Comparison of ENCODE assay signal across 8 mouse cellular contexts in genomic region chr17:51832900-51833577, GRCm38 (mm10). TPM values are rescaled to one million over a fixed set of nuclear protein-coding genes. Genes with fewer than 3 reads are reported as not detected.
DNase-seq lines count a peak whose midpoint lies in the region; TF ChIP-seq lines count a peak whose summit lies in the region.

Gene Satb1 (minus strand): TSS chr17:51833290.

- TF ChIP-seq EP300 in ES-Bruce4 (IDR thresholded peaks at IDR 0.05; ENCODE audit: insufficient read depth, low read depth, low read length) = no peak

- H3K36me3 ChIP-seq in ES-Bruce4 (ENCODE audit: control insufficient read depth, insufficient read depth, low read length, poor library complexity, severe bottlenecking) = no peaks in the 10 kb centered on the region

- TF ChIP-seq CTCF in ES-Bruce4 (IDR thresholded peaks at IDR 0.05; ENCODE audit: low read depth, low read length) = no peak

- peaks cover 2% of the 10 kb centered on the region for H3K4me1 ChIP-seq in ES-Bruce4 (ENCODE audit: control insufficient read depth, insufficient read depth, low read length)

- DNase-seq in cerebellum, adult 11 months = peak; percentile 23
- DNase-seq in forelimb bud, embryonic 11.5 days (ENCODE audit: low read depth, low spot score) = peak; percentile 35
- peak; percentile 58 to 63 for DNase-seq in heart, postnatal 36 days
- DNase-seq in layer of hippocampus, postnatal 14 days (ENCODE audit: low spot score in 2 of 2) = peak; percentile 18 to 29
- DNase-seq in lung, postnatal 10 days = peak; percentile 67
- peak; percentile 13 for DNase-seq in ovary, adult 18-20 months (ENCODE audit: low spot score)
- peak; percentile 95 for DNase-seq in thymus, postnatal 25 days

- TF ChIP-seq POLR2A in ES-Bruce4 (IDR thresholded peaks at IDR 0.05; ENCODE audit: insufficient read depth, low read length) = no peak

- peak within 1 kb of the TSS; percentile 63 for H3K4me3 ChIP-seq in ES-Bruce4 (ENCODE audit: low read depth, low read length)

- H3K27ac ChIP-seq in ES-Bruce4 (ENCODE audit: insufficient read depth, low read length) = no peak within 1 kb of the TSS

- H3K27me3 ChIP-seq in ES-Bruce4 (ENCODE audit: control insufficient read depth, insufficient read depth, low read length, poor library complexity, severe bottlenecking) = no peaks in the 10 kb centered on the region; the same call in none of the 2 replicates

- no peaks in the 10 kb centered on the region for H3K9me3 ChIP-seq in ES-Bruce4 (replicated peaks; ENCODE audit: control insufficient read depth, insufficient read depth, low read length, poor library complexity, severe bottlenecking)

- H3K9ac ChIP-seq in ES-Bruce4 (ENCODE audit: low read depth, poor library complexity, severe bottlenecking) = peak within 1 kb of the TSS; percentile 80

- intact Hi-C loops in heart, postnatal 36 days (cut with DNase I) = no loop called here

RNA-seq across cellular contexts. Expression of gene Satb1, which starts in this region (rescaled TPM):
- 13.4 and 13.8 TPM in 2 replicates for polyA plus RNA-seq in ES-Bruce4 (2011; ENCODE audit: insufficient read depth, insufficient read length, low read depth, missing spikeins)
- total RNA-seq in heart, postnatal 36 days (2021) = 10 to 100 TPM; 24.5 to 30.1 TPM
- 10 to 100 TPM; 67.4 to 69.6 TPM for total RNA-seq in layer of hippocampus, postnatal 14 days (2021)

Comparison
In these comparisons a context has a peak if more than half of its experiments do, and no peak if none do; other contexts are left out.
1. DNase-seq: peak in every context shown above with its lines; median percentile 95 in thymus, postnatal 25 days; 67 in lung, postnatal 10 days; 60 in heart, postnatal 36 days; 35 in forelimb bud, embryonic 11.5 days; 24 in layer of hippocampus, postnatal 14 days; 23 in cerebellum, adult 11 months; 13 in ovary, adult 18-20 months.